Mouse (Mus musculus) left cerebral cortex, adult 9 months (tissue): ENCODE measurements at regions not wholly inside any gene's neighbourhood (a gene's known extent, or its start where the extent isn't known, plus 50 kb on each side); places are given as distances from the start of the nearest gene placed in this dataset.

Source experiments
- DNase-seq, 2 experiments: peaks; one replicate each; pipeline ENCODE4 v3.0.0; 2022; ENCODE audit warnings: low spot score in 2 of 2

GRCm38 (mm10) chr17:9861346-9861745, 191.8 kb upstream of the Pabpc6 start:
- peak in 1 of 2 experiments; percentile 34 for DNase-seq

- DNase-seq, result peak; percentile 13 to 15
Observed at GRCm38 (mm10) chr17:9848559-9849357, 179.2 kb upstream of the Pabpc6 start.

- peak in 1 of 2 experiments; percentile 8 for DNase-seq
Observed at GRCm38 (mm10) chr17:9845451-9846075, 176.0 kb upstream of the Pabpc6 start.

GRCm38 (mm10) chr17:9841103-9841502, 171.6 kb upstream of the Pabpc6 start:
- peak in 1 of 2 experiments; percentile 21 for DNase-seq

- DNase-seq, result no peak
Observed at GRCm38 (mm10) chr17:9839256-9839655, 169.7 kb upstream of the Pabpc6 start.

GRCm38 (mm10) chr17:9836995-9837842, 167.7 kb upstream of the Pabpc6 start:
- DNase-seq, result no peak

- peak in 1 of 2 experiments; percentile 28 for DNase-seq
Observed at GRCm38 (mm10) chr17:9829895-9830294, 160.4 kb upstream of the Pabpc6 start.

GRCm38 (mm10) chr17:9821358-9821757, 151.8 kb upstream of the Pabpc6 start:
- DNase-seq, result no peak

- DNase-seq, result no peak
Observed at GRCm38 (mm10) chr17:9817056-9817455, 147.5 kb upstream of the Pabpc6 start.

- no peak for DNase-seq
Observed at GRCm38 (mm10) chr17:9797069-9797468, 127.6 kb upstream of the Pabpc6 start.

GRCm38 (mm10) chr17:9796225-9796988, 126.9 kb upstream of the Pabpc6 start:
- no peak for DNase-seq

- no peak for DNase-seq
Observed at GRCm38 (mm10) chr17:9778866-9779265, 109.3 kb upstream of the Pabpc6 start.

GRCm38 (mm10) chr17:9777165-9777564, 107.6 kb upstream of the Pabpc6 start:
- no peak for DNase-seq

GRCm38 (mm10) chr17:9776286-9777016, 106.9 kb upstream of the Pabpc6 start:
- peak in 1 of 2 experiments; percentile 59 for DNase-seq

GRCm38 (mm10) chr17:9775668-9776151, 106.2 kb upstream of the Pabpc6 start:
- DNase-seq, result peak in 1 of 2 experiments; percentile 54

GRCm38 (mm10) chr17:9774740-9775629, 105.5 kb upstream of the Pabpc6 start:
- no peak for DNase-seq

GRCm38 (mm10) chr17:9773744-9774143, 104.2 kb upstream of the Pabpc6 start:
- DNase-seq, result no peak

- DNase-seq, result no peak
Observed at GRCm38 (mm10) chr17:9768275-9768674, 98.8 kb upstream of the Pabpc6 start.

GRCm38 (mm10) chr17:9765680-9766250, 96.2 kb upstream of the Pabpc6 start:
- DNase-seq, result no peak
